Mouse (Mus musculus) Muller cell, postnatal 12 days (primary cell): Measurements from ENCODE around the gene Cfl2.

Experiments
- DNase-seq: peaks from one replicate; pipeline ENCODE4 v3.0.0-alpha.2; 2015; ENCODE audit errors: inconsistent ontology term

Gene Cfl2

DNA sequence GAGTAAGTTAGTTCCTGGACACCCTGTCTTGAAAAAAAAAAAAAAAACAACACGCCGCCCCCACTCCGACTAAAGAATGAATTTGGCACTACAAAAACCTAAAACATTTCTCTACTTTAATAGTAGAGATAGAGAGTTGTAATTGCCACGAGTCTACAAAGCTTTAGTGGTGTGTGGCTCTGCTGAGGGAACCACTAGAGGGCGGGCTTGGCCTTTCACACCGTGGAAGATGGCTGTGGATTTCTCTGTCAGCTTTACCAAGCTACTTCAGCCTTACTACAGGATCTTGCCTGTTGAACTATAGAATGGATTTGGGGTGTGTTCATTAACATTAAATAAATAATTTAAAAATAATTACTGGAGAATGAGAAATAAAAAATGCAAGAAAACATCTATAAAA lies 32.1 kb downstream of the Cfl2 start:
- DNase-seq: peak; percentile 64

DNA sequence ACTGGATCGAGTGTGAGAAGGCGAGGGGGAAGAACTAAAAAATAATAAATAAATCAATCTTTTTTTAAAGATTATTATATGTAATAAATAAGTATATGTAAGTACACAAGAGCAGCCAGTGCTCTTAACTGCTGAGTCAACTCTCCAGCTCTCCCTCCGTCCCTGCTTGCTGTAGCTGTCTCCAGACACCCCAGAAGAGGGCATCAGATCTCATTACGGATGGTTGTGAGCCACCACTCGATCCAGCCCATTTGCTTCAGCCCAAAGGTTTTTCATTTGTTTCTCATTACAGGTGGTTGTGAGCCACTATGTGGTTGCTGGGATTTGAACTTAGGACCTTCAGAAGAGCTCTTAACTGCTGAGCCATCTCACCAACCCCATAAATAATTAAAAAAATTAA lies 32.8 kb downstream of the Cfl2 start:
- no peak for DNase-seq

DNA sequence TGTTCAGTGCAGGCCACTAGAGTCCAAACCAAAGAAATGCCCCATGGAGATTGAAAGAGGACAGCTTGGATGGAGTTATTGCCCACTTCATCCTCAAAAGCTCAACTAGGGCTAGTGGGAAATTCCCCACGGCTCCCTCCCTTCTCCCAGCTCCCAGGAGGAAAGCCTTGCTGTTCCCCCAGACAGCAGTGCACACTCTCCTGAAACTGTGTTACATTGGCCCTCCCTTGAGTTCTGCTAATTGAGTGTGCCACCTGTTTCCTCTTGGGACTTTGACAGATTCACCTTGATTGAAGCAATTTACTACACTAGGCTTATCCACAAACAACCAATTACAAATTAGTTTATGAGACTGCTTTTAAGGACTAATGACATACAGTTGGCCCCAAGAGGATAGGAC lies 34.6 kb downstream of the Cfl2 start:
- DNase-seq: no peak

- no peak for DNase-seq
Observed at GRCm38 (mm10) chr12:54825202-54825601, 37.5 kb downstream of the Cfl2 start.

- no peak for DNase-seq
Observed at GRCm38 (mm10) chr12:54822836-54823426, 39.7 kb downstream of the Cfl2 start.

DNA sequence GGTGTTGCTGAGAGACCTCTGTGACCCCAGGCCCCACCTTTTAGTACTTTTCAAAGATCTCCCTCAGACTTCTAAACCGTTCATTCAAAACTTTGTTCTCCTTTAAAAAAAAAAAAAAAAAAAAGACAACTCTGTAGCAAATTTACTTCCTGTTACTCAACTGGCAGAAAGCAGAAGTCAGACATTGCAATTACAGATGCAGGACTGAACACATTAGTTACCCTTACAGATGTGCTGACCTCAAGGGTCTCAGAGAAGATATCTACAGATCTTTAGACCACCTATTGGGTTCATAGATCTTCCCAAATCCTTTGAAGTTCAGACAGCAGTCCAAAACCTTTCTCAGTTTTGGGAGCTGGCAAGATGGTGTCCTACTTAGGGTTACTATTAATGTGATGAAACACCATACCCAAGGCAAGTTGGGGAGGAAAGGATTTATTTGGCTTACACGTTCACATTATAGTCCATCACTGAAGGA lies 42.0 kb downstream of the Cfl2 start:
- no peak for DNase-seq

GRCm38 (mm10) chr12:54819181-54819935 lies 43.3 kb downstream of the Cfl2 start:
- DNase-seq: no peak

GRCm38 (mm10) chr12:54810142-54810541 lies 52.5 kb downstream of the Cfl2 start:
- DNase-seq: no peak
